14 mouse cellular contexts compared by ENCODE assay signal in genomic region chr11:118960649-118961048, GRCm38 (mm10). TPM values are rescaled to one million over a fixed set of nuclear protein-coding genes. Genes with fewer than 3 reads are reported as not detected.
DNase-seq lines count a peak whose midpoint lies in the region; ATAC-seq and TF ChIP-seq lines count a peak whose summit lies in the region.
"Had no signal": no experiment of that assay in that cellular context is flagged by ENCODE, and none has a peak within 500 bp of the region (broad histone marks: within the 10 kb centered on the region; RNA-seq: fewer than 3 reads in every experiment).

No protein-coding gene starts in this region.

- WGBS in hindbrain, embryonic 12.5 days: 61% methylated on average over 3 of the region's 3 CpGs
- WGBS in hindbrain, embryonic 10.5 days: 58% methylated on average over 3 of the region's 3 CpGs

- H3K4me1 ChIP-seq in hindbrain, embryonic 12.5 days: peaks cover 36% of the 10 kb centered on the region
- H3K4me1 ChIP-seq in hindbrain, embryonic 10.5 days (replicated peaks): peaks cover 38% of the 10 kb centered on the region

- no peak for DNase-seq in hindbrain, embryonic 10.5 days (ENCODE audit: low spot score)
- DNase-seq in left cerebral cortex, adult 2 months (ENCODE audit: extremely low spot score in 1 of 2, low spot score in 2 of 2): peak; percentile 32 to 37
- peak; percentile 75 to 83 for DNase-seq in right cerebral cortex, postnatal 10 days (ENCODE audit: low spot score in 2 of 2)
- no peak for DNase-seq in liver
- DNase-seq in testis, postnatal 14 days (ENCODE audit: low spot score): no peak

- intact Hi-C loops in left cerebral cortex, adult 2 months (cut with DNase I): no loop called here

- no peak overlapping the region for H3K4me3 ChIP-seq in hindbrain, embryonic 12.5 days
- H3K4me3 ChIP-seq in hindbrain, embryonic 10.5 days: no peak overlapping the region
- no peak overlapping the region for H3K4me3 ChIP-seq in left cerebral cortex, adult 2 months
- H3K4me3 ChIP-seq: heart, embryonic 13.5 days had no signal

- H3K27me3 ChIP-seq in hindbrain, embryonic 12.5 days: no peaks in the 10 kb centered on the region
- H3K27me3 ChIP-seq in hindbrain, embryonic 10.5 days (ENCODE audit: insufficient read depth, poor library complexity, severe bottlenecking): peaks cover 5% of the 10 kb centered on the region; the same call in 1 of the 2 replicates

- H3K4me2 ChIP-seq in hindbrain, embryonic 12.5 days (replicated peaks): no peak overlapping the region
- H3K4me2 ChIP-seq: heart, embryonic 13.5 days had no signal

- no peak for TF ChIP-seq CTCF in left cerebral cortex, adult 2 months (IDR thresholded peaks at IDR 0.05)

- no peaks in the 10 kb centered on the region for H3K9me3 ChIP-seq in hindbrain, embryonic 12.5 days (replicated peaks)
- no peaks in the 10 kb centered on the region for H3K9me3 ChIP-seq in hindbrain, embryonic 10.5 days
- H3K9me3 ChIP-seq: heart, embryonic 13.5 days had no signal

- H3K9ac ChIP-seq in hindbrain, embryonic 12.5 days: no peak overlapping the region
- H3K9ac ChIP-seq: heart, embryonic 13.5 days had no signal

- H3K27ac ChIP-seq in hindbrain, embryonic 12.5 days: no peak overlapping the region
- no peak overlapping the region for H3K27ac ChIP-seq in hindbrain, embryonic 10.5 days
- H3K27ac ChIP-seq in left cerebral cortex, adult 2 months: no peak overlapping the region
- H3K27ac ChIP-seq: heart, embryonic 13.5 days had no signal

- peak; percentile 32 for ATAC-seq in hindbrain, embryonic 12.5 days (ENCODE audit: low FRiP score)
- peak; percentile 64 for ATAC-seq in frontal cortex, adult (ENCODE audit: low TSS enrichment)
- no peak for ATAC-seq in erythroid progenitor cell, adult 5-6 weeks (replicated peaks; ENCODE audit: low FRiP score, poor library complexity, severe bottlenecking)
- ATAC-seq: intestine, postnatal 0 days had no signal

- H3K36me3 ChIP-seq in hindbrain, embryonic 12.5 days: no peaks in the 10 kb centered on the region
- no peaks in the 10 kb centered on the region for H3K36me3 ChIP-seq in hindbrain, embryonic 10.5 days
- H3K36me3 ChIP-seq: heart, embryonic 13.5 days had no signal

RNA-seq across cellular contexts. Expression of gene Enpp7, which starts 27.3 kb away (rescaled TPM):
- not detected in 2 replicates for polyA plus RNA-seq in hindbrain, embryonic 12.5 days (2016; fragmentation: Nextera tagmentation; extraction: Ambion mirVana)
- polyA plus RNA-seq in hindbrain, embryonic 10.5 days (2016; fragmentation: Nextera tagmentation; extraction: Ambion mirVana): not detected in 2 replicates
- total RNA-seq in left cerebral cortex, adult 2 months (2021): not detected
- total RNA-seq in erythroid progenitor cell, adult 5-6 weeks (2015; ENCODE audit: low replicate concordance): not detected in 2 replicates
- not detected in 2 replicates for total RNA-seq in erythroid progenitor cell, adult 5-6 weeks (2017; ENCODE audit: low replicate concordance)
- total RNA-seq: layer of hippocampus, postnatal 36 days; monocyte, adult 5-6 weeks had no signal
- polyA plus RNA-seq: cortical plate, adult 2 months; heart, embryonic 13.5 days; liver, embryonic 16.5 days had no signal

RNA-seq across cellular contexts. Expression of gene Rbfox3, which starts 49.3 kb away (rescaled TPM):
- 26.5 and 33.6 TPM in 2 replicates for polyA plus RNA-seq in hindbrain, embryonic 12.5 days (2016; fragmentation: Nextera tagmentation; extraction: Ambion mirVana)
- 5.8 and 11.7 TPM in 2 replicates for polyA plus RNA-seq in hindbrain, embryonic 10.5 days (2016; fragmentation: Nextera tagmentation; extraction: Ambion mirVana)
- total RNA-seq in left cerebral cortex, adult 2 months (2021): 100 to 1,000 TPM; 345 to 353 TPM
- total RNA-seq in erythroid progenitor cell, adult 5-6 weeks (2015; ENCODE audit: low replicate concordance): not detected in 2 replicates
- total RNA-seq in erythroid progenitor cell, adult 5-6 weeks (2017; ENCODE audit: low replicate concordance): not detected in 2 replicates
- total RNA-seq: monocyte, adult 5-6 weeks had no signal

Comparison
In these comparisons a context has a peak if more than half of its experiments do, and no peak if none do; other contexts are left out.
1. DNase-seq: peak in left cerebral cortex, adult 2 months (2 of 2) and right cerebral cortex, postnatal 10 days (2 of 2); none in hindbrain, embryonic 10.5 days (single experiment), liver (single experiment) and testis, postnatal 14 days (single experiment).
2. RNA of gene Rbfox3, which starts 49.3 kb away (total RNA-seq): 345 to 353 TPM in left cerebral cortex, adult 2 months; not detected in erythroid progenitor cell, adult 5-6 weeks; every median in the first group is over 100 times any median in the second.